Mouse (Mus musculus) bone marrow macrophage, adult 2 months (primary cell): ENCODE data around the gene Homer1.

ENCODE experiments used
- CTCF ChIP-seq: IDR thresholded peaks from 2 replicates; pipeline ENCODE4 v1.5.1; 2012; ENCODE audit warnings: low read depth, mild to moderate bottlenecking, low read length, moderate library complexity
- POLR2A ChIP-seq: IDR thresholded peaks from 2 replicates; pipeline ENCODE4 v1.6.1; 2012; ENCODE audit warnings: mild to moderate bottlenecking, low read depth, low read length, borderline replicate concordance

- TF ChIP-seq CTCF (no peak), POLR2A (no peak)
Observed at GRCm38 (mm10) chr13:93418292-93418691, 118.9 kb downstream of the Homer1 start.
